Mouse (Mus musculus) intestine, postnatal 0 days (tissue): ENCODE results near the gene Zbtb4. TPM values are rescaled to one million over a fixed set of nuclear protein-coding genes. Genes with fewer than 3 reads are reported as not detected.

Experiments
- ATAC-seq: fragments of 200-750 bp; cut with Nextera tagmentation; 2 replicates; pipeline ENCODE4 v1.8.0; 2017; ENCODE audit warnings: mild to moderate bottlenecking, moderate TSS enrichment, moderate library complexity
- H3K27ac ChIP-seq: fragments of 300-500 bp; sonication (generic); 2 replicates; pipeline ENCODE4 v1.5.1; 2014; ENCODE audit warnings: mild to moderate bottlenecking, low read depth, low read length, moderate library complexity
- H3K27me3 ChIP-seq: fragments of 300-500 bp; sonication (generic); replicated peaks from 2 replicates; pipeline ENCODE4 v1.6.1; 2014; ENCODE audit warnings: low read length, mixed read lengths; ENCODE audit not compliant: control insufficient read depth, insufficient read depth
- H3K36me3 ChIP-seq: fragments of 300-500 bp; sonication (generic); 2 replicates; pipeline ENCODE4 v1.6.1; 2014; ENCODE audit warnings: mild to moderate bottlenecking, moderate library complexity; ENCODE audit not compliant: control insufficient read depth, insufficient read depth
- H3K4me1 ChIP-seq: fragments of 300-500 bp; sonication (generic); replicated peaks from 2 replicates; pipeline ENCODE4 v1.6.1; 2014; ENCODE audit warnings: antibody characterized with exemption, low read length, mixed read lengths; ENCODE audit not compliant: control insufficient read depth, insufficient read depth
- H3K4me2 ChIP-seq: fragments of 300-500 bp; sonication (generic); replicated peaks from 2 replicates; pipeline ENCODE4 v1.6.1; 2014; ENCODE audit warnings: low read depth, mild to moderate bottlenecking, moderate library complexity
- H3K4me3 ChIP-seq: fragments of 300-500 bp; sonication (generic); 2 replicates; pipeline ENCODE4 v1.5.1; 2014; ENCODE audit warnings: low read depth, low read length
- H3K9ac ChIP-seq: fragments of 300-500 bp; sonication (generic); 2 replicates; pipeline ENCODE4 v1.6.1; 2014; ENCODE audit warnings: mild to moderate bottlenecking, low read depth, low read length
- H3K9me3 ChIP-seq: fragments of 300-500 bp; sonication (generic); 2 replicates; pipeline ENCODE4 v1.6.1; 2016; ENCODE audit warnings: mixed run types; ENCODE audit not compliant: control insufficient read depth
- CTCF ChIP-seq: sonication (generic); IDR thresholded peaks from 2 replicates; pipeline ENCODE4 v1.5.1; 2016; ENCODE audit warnings: low read depth, mild to moderate bottlenecking, control low read depth, antibody characterized with exemption, moderate library complexity
- WGBS: fragments of 180-500 bp; shearing (Covaris S2); extraction: QIAGEN DNeasy Blood & Tissue Kit; methylation state at CpG from one replicate; pipeline ENCODE4 v1.1.7; 2014; 5-methylcytosine and 5-hydroxymethylcytosine counted together
- polyA plus RNA-seq: library from polyadenylated mRNA; unstranded; fragments of >200 nt; fragmentation: Nextera tagmentation; extraction: Ambion mirVana; gene quantifications from 2 replicates; pipeline ENCODE4 v1.2.1, GENCODE M21; 2015

The Zbtb4 gene
- polyA plus RNA-seq, 1 experiment from 2014 or later, result 2.1 TPM

DNA sequence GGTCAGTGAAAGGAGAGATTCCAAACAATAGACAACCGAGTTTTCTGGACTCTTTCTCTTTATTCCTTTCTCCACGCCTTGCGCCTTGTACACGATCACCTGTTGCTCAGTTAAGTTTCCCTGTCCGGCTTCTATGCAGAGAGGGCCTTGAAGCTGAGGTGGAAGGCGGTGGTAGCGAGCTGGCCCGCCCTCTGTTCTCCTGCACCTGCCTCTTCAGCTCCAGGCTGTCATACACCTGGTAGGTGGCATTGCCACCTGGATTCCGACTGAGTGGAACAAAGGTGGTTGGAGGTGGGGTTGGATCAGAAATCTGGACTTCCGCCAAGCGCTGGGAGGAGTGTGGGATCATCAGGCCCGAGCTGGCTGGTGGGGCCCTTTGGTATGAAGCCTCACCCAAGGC is 50.8 kb downstream of the Zbtb4 start:
- Histone ChIP-seq H3K4me1 (no peaks in the 10 kb centered on the region), H3K9me3 (no peaks in the 10 kb centered on the region), H3K36me3 (no peaks in the 10 kb centered on the region), H3K9ac (no peak overlapping the region), H3K27ac (no peak overlapping the region), H3K27me3 (no peaks in the 10 kb centered on the region), H3K4me3 (no peak overlapping the region), H3K4me2 (no peak overlapping the region; the same call in 1 of the 2 replicates)
- WGBS, result 60% methylated on average over 12 of the region's 12 CpGs
- ATAC-seq, result peak; percentile 85
- no peak for TF ChIP-seq CTCF

GRCm38 (mm10) chr11:69818365-69818764 is 52.7 kb downstream of the Zbtb4 start, which contains the start of gene Spem2:
Spem2 (minus strand) TSS chr11:69818465.
- Histone ChIP-seq H3K9me3 (no peaks in the 10 kb centered on the region), H3K27ac (no peak within 1 kb of the TSS), H3K27me3 (no peaks in the 10 kb centered on the region), H3K4me1 (no peaks in the 10 kb centered on the region), H3K36me3 (no peaks in the 10 kb centered on the region), H3K4me2 (no peak within 1 kb of the TSS), H3K9ac (no peak within 1 kb of the TSS), H3K4me3 (no peak within 1 kb of the TSS)
- no peak for TF ChIP-seq CTCF
- no peak for ATAC-seq
- WGBS, result 83% methylated on average over 2 of the region's 2 CpGs

DNA sequence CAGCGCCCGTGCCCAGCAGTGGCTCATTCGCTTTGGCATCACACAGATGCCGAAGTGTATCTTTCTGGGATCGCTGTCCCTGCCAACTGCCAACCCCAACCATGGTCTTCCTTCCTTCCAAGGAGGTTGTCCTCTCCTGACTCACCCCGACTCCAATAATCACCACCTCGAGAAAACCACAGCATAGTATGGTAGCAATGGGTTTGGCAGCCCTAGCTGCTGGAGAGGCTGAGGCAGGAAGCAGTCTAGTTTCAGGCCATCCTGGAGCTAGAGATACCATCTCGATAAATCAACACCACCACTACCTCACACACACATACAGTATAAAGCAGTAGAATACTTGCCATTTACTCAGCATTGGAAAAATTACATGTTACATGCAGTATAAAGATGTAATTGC is 53.2 kb downstream of the Zbtb4 start:
- no peak for ATAC-seq
- Histone ChIP-seq H3K4me1 (no peaks in the 10 kb centered on the region), H3K27ac (no peak overlapping the region), H3K9ac (no peak overlapping the region), H3K9me3 (no peaks in the 10 kb centered on the region), H3K36me3 (no peaks in the 10 kb centered on the region), H3K4me2 (no peak overlapping the region), H3K4me3 (no peak overlapping the region), H3K27me3 (no peaks in the 10 kb centered on the region)
- no peak for TF ChIP-seq CTCF
- WGBS, result 91% methylated on average over 8 of the region's 8 CpGs

DNA sequence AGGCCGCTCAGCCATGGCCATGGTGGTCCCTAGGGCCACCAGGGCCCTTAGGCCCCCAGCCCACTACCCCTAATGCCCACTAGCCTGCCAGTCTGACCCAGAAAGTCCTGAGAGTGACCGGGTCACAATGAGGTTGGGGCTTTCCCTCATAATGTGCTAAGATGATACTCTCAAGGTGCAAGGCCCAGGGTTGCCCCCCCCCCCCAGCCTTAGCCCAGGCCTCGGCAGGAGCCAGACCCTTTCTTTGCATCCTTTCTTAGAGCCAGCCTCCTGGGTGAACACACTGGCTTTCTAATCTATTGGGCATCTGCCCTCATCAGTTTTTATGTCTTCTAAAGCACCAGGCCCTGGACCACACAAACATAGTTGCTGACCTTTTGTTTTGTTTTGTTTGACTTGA is 56.4 kb downstream of the Zbtb4 start, which contains the start of gene Spem1:
Gene Spem1, minus strand, starts transcription at position 101 of the 400 bp plus-strand sequence.
- no peak for ATAC-seq
- Histone ChIP-seq H3K9me3 (no peaks in the 10 kb centered on the region), H3K4me1 (no peaks in the 10 kb centered on the region), H3K9ac (no peak within 1 kb of the TSS), H3K4me3 (no peak within 1 kb of the TSS), H3K27me3 (no peaks in the 10 kb centered on the region), H3K4me2 (no peak within 1 kb of the TSS), H3K36me3 (peaks cover 15% of the 10 kb centered on the region; the same call in 1 of the 2 replicates), H3K27ac (no peak within 1 kb of the TSS)
- TF ChIP-seq CTCF, result no peak
- WGBS, result 81% methylated on average over 3 of the region's 3 CpGs

GRCm38 (mm10) chr11:69823456-69823855 is 57.7 kb downstream of the Zbtb4 start:
- Histone ChIP-seq H3K9ac (0 out of 2 replicates have a peak overlapping the region, but pooled peaks have one; percentile 7), H3K4me1 (no peaks in the 10 kb centered on the region), H3K4me2 (no peak overlapping the region), H3K36me3 (peaks cover 20% of the 10 kb centered on the region; the same call in 1 of the 2 replicates), H3K27ac (no peak overlapping the region), H3K27me3 (no peaks in the 10 kb centered on the region), H3K4me3 (no peak overlapping the region), H3K9me3 (no peaks in the 10 kb centered on the region)
- TF ChIP-seq CTCF, result no peak
- WGBS, result 61% methylated on average over 2 of the region's 2 CpGs
- ATAC-seq, result no peak

- TF ChIP-seq CTCF, result no peak
- no peak overlapping the region for H3K9ac ChIP-seq
- H3K4me1 ChIP-seq, result no peaks in the 10 kb centered on the region
- H3K4me3 ChIP-seq, result no peak overlapping the region
- 55% methylated on average over 5 of the region's 5 CpGs for WGBS
- no peak for ATAC-seq
- H3K4me2 ChIP-seq, result no peak overlapping the region
- H3K27ac ChIP-seq, result no peak overlapping the region
- peaks cover 20% of the 10 kb centered on the region; the same call in 1 of the 2 replicates for H3K36me3 ChIP-seq
- H3K27me3 ChIP-seq, result 0 out of 2 replicates have a peak, but pooled peaks cover under 1% of the 10 kb centered on the region
- H3K9me3 ChIP-seq, result no peaks in the 10 kb centered on the region
These were observed 63.1 kb downstream of the Zbtb4 start for GRCm38 (mm10) chr11:69828832-69829231.
